Mouse (Mus musculus) erythroblast, adult 5-6 weeks (primary cell): ENCODE data around the gene Emp1. TPM values are rescaled to one million over a fixed set of nuclear protein-coding genes. Genes with fewer than 3 reads are reported as not detected.
A peak's percentile ranks its signal among the peaks of the same experiment; 100 is the strongest.

ENCODE experiments used
- ATAC-seq: replicated peaks from 2 replicates; pipeline ENCODE4 v1.8.0; 2016; ENCODE audit warnings: moderate number of reproducible peaks, mild to moderate bottlenecking, moderate TSS enrichment, inconsistent platforms; ENCODE audit not compliant: poor library complexity, low FRiP score, severe bottlenecking
- total RNA-seq, 2 experiments: library from RNA; stranded (forward) in 1 of 2; stranded (reverse) in 1 of 2; fragments of 150-400 nt in 1 of 2; fragments of 200-764, 138-1000 nt in 1 of 2; gene quantifications; 2 replicates each; pipeline versions ENCODE4 v1.2.3 to v1.2.4; 2015 to 2017; ENCODE audit warnings: low replicate concordance in 2 of 2

The Emp1 gene
- total RNA-seq, 2 experiments from 2014 or later = 2.1 to 2.3 TPM

GRCm38 (mm10) chr6:135400306-135400705 lies 38.0 kb downstream of the Emp1 start:
- peak; percentile 70 for ATAC-seq

GRCm38 (mm10) chr6:135405093-135405492 lies 42.7 kb downstream of the Emp1 start:
- ATAC-seq = no peak

- no peak for ATAC-seq
Measured at GRCm38 (mm10) chr6:135407323-135407722, 45.0 kb downstream of the Emp1 start.

GRCm38 (mm10) chr6:135411712-135412319 lies 49.5 kb downstream of the Emp1 start:
- no peak for ATAC-seq

GRCm38 (mm10) chr6:135412649-135413048 lies 50.3 kb downstream of the Emp1 start:
- no peak for ATAC-seq

GRCm38 (mm10) chr6:135417459-135417858 lies 55.1 kb downstream of the Emp1 start:
- no peak for ATAC-seq

GRCm38 (mm10) chr6:135418223-135418824 lies 56.0 kb downstream of the Emp1 start:
- ATAC-seq = no peak

GRCm38 (mm10) chr6:135428246-135428645 lies 65.9 kb downstream of the Emp1 start:
- no peak for ATAC-seq

GRCm38 (mm10) chr6:135429268-135429909 lies 67.0 kb downstream of the Emp1 start:
- no peak for ATAC-seq

GRCm38 (mm10) chr6:135430441-135430970 lies 68.2 kb downstream of the Emp1 start:
- ATAC-seq = no peak

Other genes with a start within 250 kb of the Emp1 start
- not detected in 2 replicates for gene Gprc5d, start 244.3 kb upstream of the Emp1 start, total RNA-seq (2015; ENCODE audit: low replicate concordance)
- gene Gprc5d, start 244.3 kb upstream of the Emp1 start, total RNA-seq (2017; ENCODE audit: low replicate concordance) = not detected in 2 replicates
- 96.6 and 108 TPM in 2 replicates for gene Fam234b, start 164.6 kb upstream of the Emp1 start, total RNA-seq (2015; ENCODE audit: low replicate concordance)
- 155 and 168 TPM in 2 replicates for gene Fam234b, start 164.6 kb upstream of the Emp1 start, total RNA-seq (2017; ENCODE audit: low replicate concordance)
- gene Hebp1, start 164.5 kb upstream of the Emp1 start, total RNA-seq (2015; ENCODE audit: low replicate concordance) = 72.1 and 87.8 TPM in 2 replicates
- 143 and 274 TPM in 2 replicates for gene Hebp1, start 164.5 kb upstream of the Emp1 start, total RNA-seq (2017; ENCODE audit: low replicate concordance)
- gene Gsg1, start 108.2 kb upstream of the Emp1 start, total RNA-seq (2015; ENCODE audit: low replicate concordance) = not detected in 2 replicates
- gene Gsg1, start 108.2 kb upstream of the Emp1 start, total RNA-seq (2017; ENCODE audit: low replicate concordance) = not detected in 2 replicates
- gene Pbp2, start 52.1 kb upstream of the Emp1 start, total RNA-seq (2015; ENCODE audit: low replicate concordance) = not detected in 2 replicates
- not detected in 2 replicates for gene Pbp2, start 52.1 kb upstream of the Emp1 start, total RNA-seq (2017; ENCODE audit: low replicate concordance)